Mouse (Mus musculus) layer of hippocampus, postnatal 14 days (tissue): ENCODE measurements around the gene Adgrg3. TPM values are rescaled to one million over a fixed set of nuclear protein-coding genes. Genes with fewer than 3 reads are reported as not detected.

Experiments
- DNase-seq, 2 experiments: peaks; one replicate each; pipeline ENCODE4 v3.0.0; 2021 to 2022; ENCODE audit warnings: low spot score in 2 of 2, mixed read lengths in 1 of 2
- total RNA-seq, 2 experiments: library from RNA; stranded (reverse); gene quantifications; 2 replicates each; pipeline ENCODE4 v1.2.3; 2021

The Adgrg3 gene
- total RNA-seq, 2 experiments from 2014 or later = 0.48 TPM; not detected in 1

GRCm38 (mm10) chr8:95078055-95078454 lies 60.6 kb downstream of the Adgrg3 start:
- no peak for DNase-seq

GRCm38 (mm10) chr8:95079305-95079704 lies 61.8 kb downstream of the Adgrg3 start:
- DNase-seq = no peak

GRCm38 (mm10) chr8:95080381-95081341 lies 63.2 kb downstream of the Adgrg3 start, which contains the start of gene Katnb1:
Gene Katnb1, plus strand, starts transcription at chr8:95081186.
- peak; percentile 97 to 100 for DNase-seq

GRCm38 (mm10) chr8:95081650-95082049 lies 64.2 kb downstream of the Adgrg3 start:
- no peak for DNase-seq

- no peak for DNase-seq
Observed at GRCm38 (mm10) chr8:95084261-95084660, 66.8 kb downstream of the Adgrg3 start.

- DNase-seq = no peak
Observed at GRCm38 (mm10) chr8:95084744-95085431, 67.4 kb downstream of the Adgrg3 start.

- no peak for DNase-seq
Observed at GRCm38 (mm10) chr8:95085432-95086141, 68.1 kb downstream of the Adgrg3 start.

- no peak for DNase-seq
Observed at GRCm38 (mm10) chr8:95093574-95093973, 76.1 kb downstream of the Adgrg3 start.

Other genes starting within 250 kb of the Adgrg3 start
- gene Cx3cl1, start 245.7 kb upstream of the Adgrg3 start, total RNA-seq = 100 to 1,000 TPM; 458 to 482 TPM
- 10 to 100 TPM in 1 of 2 experiments, 1 to 10 TPM in 1; 7.3 to 11.1 TPM for gene Ccl17, start 207.2 kb upstream of the Adgrg3 start, total RNA-seq
- gene Coq9, start 179.4 kb upstream of the Adgrg3 start, total RNA-seq = 10 to 100 TPM; 80.7 to 97.6 TPM
- gene Ciapin1, start 179.3 kb upstream of the Adgrg3 start, total RNA-seq = 10 to 100 TPM; 76.1 to 88.0 TPM
- 10 to 100 TPM; 50.0 to 57.8 TPM for gene Polr2c, start 160.2 kb upstream of the Adgrg3 start, total RNA-seq
- 10 to 100 TPM; 50.2 to 54.1 TPM for gene Dok4, start 141.4 kb upstream of the Adgrg3 start, total RNA-seq
- gene Ccdc102a, start 99.6 kb upstream of the Adgrg3 start, total RNA-seq = 1 to 10 TPM; 2.7 to 3.8 TPM
- not detected for gene Adgrg5, start 94.0 kb upstream of the Adgrg3 start, total RNA-seq
- 100 to 1,000 TPM; 113 to 146 TPM for gene Adgrg1, start 42.9 kb upstream of the Adgrg3 start, total RNA-seq
- gene Drc7, start 37.4 kb downstream of the Adgrg3 start, total RNA-seq = 1 to 10 TPM; 2.1 to 4.4 TPM
- gene Katnb1, start 63.5 kb downstream of the Adgrg3 start, total RNA-seq = 10 to 100 TPM; 38.7 to 46.0 TPM
- 10 to 100 TPM; 59.0 to 60.2 TPM for gene Kifc3, start 185.1 kb downstream of the Adgrg3 start, total RNA-seq